Mouse (Mus musculus) forebrain, embryonic 14.5 days (tissue): ENCODE measurements around the gene S100a6. TPM values are rescaled to one million over a fixed set of nuclear protein-coding genes. Genes with fewer than 3 reads are reported as not detected.
A peak's percentile ranks its signal among the peaks of the same experiment; 100 is the strongest.

Source experiments
- ATAC-seq: fragments of 200-750 bp; cut with Nextera tagmentation; 2 replicates; pipeline ENCODE4 v1.8.0; 2017; ENCODE audit warnings: mild to moderate bottlenecking, moderate library complexity
- DNase-seq: peaks from one replicate; pipeline ENCODE4 v3.0.0-alpha.2; 2015; ENCODE audit warnings: low spot score
- H3K27ac ChIP-seq: fragments of 300-500 bp; sonication (generic); 2 replicates; pipeline ENCODE4 v1.5.1; 2014; ENCODE audit warnings: low read depth, mild to moderate bottlenecking, control low read depth, low read length, moderate library complexity
- H3K27me3 ChIP-seq: fragments of 300-500 bp; sonication (generic); replicated peaks from 2 replicates; pipeline ENCODE4 v1.6.1; 2014; ENCODE audit warnings: low read length, control low read depth, mixed read lengths; ENCODE audit not compliant: control insufficient read depth, insufficient read depth
- H3K36me3 ChIP-seq: fragments of 300-500 bp; sonication (generic); 2 replicates; pipeline ENCODE4 v1.6.1; 2014; ENCODE audit warnings: low read length, control low read depth; ENCODE audit not compliant: control insufficient read depth, insufficient read depth
- H3K4me1 ChIP-seq: fragments of 300-500 bp; sonication (generic); 2 replicates; pipeline ENCODE4 v1.6.1; 2014; ENCODE audit warnings: antibody characterized with exemption, low read length, control low read depth; ENCODE audit not compliant: control insufficient read depth, insufficient read depth
- H3K4me2 ChIP-seq: fragments of 300-500 bp; sonication (generic); 2 replicates; pipeline ENCODE4 v1.6.1; 2014; ENCODE audit warnings: mild to moderate bottlenecking, control low read depth, low read length
- H3K4me3 ChIP-seq: fragments of 300-500 bp; sonication (generic); 2 replicates; pipeline ENCODE4 v1.5.1; 2014; ENCODE audit warnings: low read depth, low read length, control low read depth
- H3K9ac ChIP-seq: fragments of 300-500 bp; sonication (generic); 2 replicates; pipeline ENCODE4 v1.6.1; 2014; ENCODE audit warnings: mild to moderate bottlenecking, low read length, control low read depth, moderate library complexity
- H3K9me3 ChIP-seq: fragments of 300-500 bp; sonication (generic); replicated peaks from 2 replicates; pipeline ENCODE4 v1.6.1; 2016; ENCODE audit warnings: low read length, control low read depth, mixed read lengths; ENCODE audit not compliant: control insufficient read depth
- WGBS: fragments of 180-500 bp; shearing (Covaris S2); extraction: QIAGEN DNeasy Blood & Tissue Kit; methylation state at CpG from one replicate; pipeline ENCODE4 v1.1.7; 2014; 5-methylcytosine and 5-hydroxymethylcytosine counted together
- polyA plus RNA-seq: library from polyadenylated mRNA; unstranded; fragments of >200 nt; fragmentation: Nextera tagmentation; extraction: Ambion mirVana; gene quantifications from 2 replicates; pipeline ENCODE4 v1.2.1, GENCODE M21; 2014

The S100a6 gene
- 19.6 and 22.8 TPM in 2 replicates for polyA plus RNA-seq

DNA sequence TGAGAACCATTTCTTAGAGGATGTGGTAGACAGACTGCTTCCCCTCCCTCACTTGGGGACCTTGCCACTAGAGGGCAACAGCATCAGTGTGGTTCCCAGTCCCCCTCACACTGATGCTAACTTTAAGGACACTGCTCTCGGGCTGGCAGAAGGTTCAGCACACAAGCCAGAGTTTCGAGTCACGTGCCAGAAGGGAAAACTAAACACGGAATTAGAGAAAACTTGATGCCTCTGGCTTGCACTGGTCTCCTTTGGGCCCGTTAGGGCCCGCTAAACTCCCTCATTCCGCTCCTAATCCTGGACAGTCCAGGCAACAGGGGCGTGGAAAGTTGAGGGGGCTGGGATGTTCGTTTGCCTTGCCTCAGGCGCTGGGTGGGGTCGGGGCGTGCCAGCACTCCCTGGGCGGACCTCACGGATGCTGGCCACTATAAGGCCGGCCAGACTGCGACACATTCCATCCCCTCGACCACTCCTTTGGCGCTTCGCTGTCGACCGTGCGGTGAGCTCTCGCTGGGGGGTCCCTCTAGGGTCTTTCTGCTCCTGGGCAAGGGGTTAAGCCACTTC lies at the start of gene S100a6:
TSS of gene S100a6 (plus strand) at position 155 of the 564 bp plus-strand sequence.
- Histone ChIP-seq H3K4me3 (peak within 1 kb of the TSS; percentile 24), H3K9ac (peak within 1 kb of the TSS; percentile 29; the same call in 1 of the 2 replicates), H3K27me3 (no peaks in the 10 kb centered on the region), H3K4me2 (peak within 1 kb of the TSS; percentile 58), H3K9me3 (no peaks in the 10 kb centered on the region), H3K4me1 (peaks cover 5% of the 10 kb centered on the region), H3K36me3 (no peaks in the 10 kb centered on the region), H3K27ac (no peak within 1 kb of the TSS)
- ATAC-seq (peak; percentile 78), DNase-seq (peak; percentile 73)
- WGBS, result under 1% methylated on average over 23 of the region's 23 CpGs

DNA sequence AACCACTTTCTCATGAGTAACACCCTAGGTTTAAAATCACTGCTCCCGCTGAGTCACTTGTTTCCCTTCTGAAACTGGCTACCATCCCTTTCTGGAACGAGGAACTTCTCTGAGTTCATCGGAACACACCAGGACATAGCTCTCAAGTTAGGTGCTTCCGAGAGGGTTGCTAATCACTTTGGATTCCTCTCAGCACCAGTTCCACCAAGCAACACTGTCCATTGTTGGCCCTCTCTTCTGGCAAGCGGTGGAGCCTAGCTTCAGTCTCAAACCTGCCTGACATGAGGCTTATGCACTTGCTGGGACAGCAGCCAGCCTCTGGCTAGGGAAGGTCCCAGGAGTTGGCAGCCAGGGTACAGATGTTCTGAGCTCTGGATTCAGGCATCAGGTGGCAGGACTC lies 38.0 kb upstream of the S100a6 start:
- Histone ChIP-seq H3K4me3 (no peak overlapping the region), H3K9me3 (no peaks in the 10 kb centered on the region), H3K27ac (no peak overlapping the region), H3K9ac (no peak overlapping the region), H3K36me3 (no peaks in the 10 kb centered on the region), H3K27me3 (no peaks in the 10 kb centered on the region), H3K4me2 (no peak overlapping the region), H3K4me1 (no peaks in the 10 kb centered on the region)
- DNase-seq, result no peak
- 82% methylated on average over 5 of the region's 5 CpGs for whole genome bisulfite sequencing
- no peak for ATAC-seq

GRCm38 (mm10) chr3:90575320-90575719 lies 37.4 kb upstream of the S100a6 start:
- H3K27ac ChIP-seq, result no peak overlapping the region
- H3K27me3 ChIP-seq, result no peaks in the 10 kb centered on the region
- H3K9ac ChIP-seq, result no peak overlapping the region
- H3K4me2 ChIP-seq, result no peak overlapping the region
- DNase-seq, result no peak
- no peaks in the 10 kb centered on the region for H3K36me3 ChIP-seq
- no peaks in the 10 kb centered on the region for H3K9me3 ChIP-seq
- H3K4me3 ChIP-seq, result no peak overlapping the region
- WGBS, result 88% methylated on average over 3 of the region's 3 CpGs
- ATAC-seq, result no peak
- H3K4me1 ChIP-seq, result no peaks in the 10 kb centered on the region

DNA sequence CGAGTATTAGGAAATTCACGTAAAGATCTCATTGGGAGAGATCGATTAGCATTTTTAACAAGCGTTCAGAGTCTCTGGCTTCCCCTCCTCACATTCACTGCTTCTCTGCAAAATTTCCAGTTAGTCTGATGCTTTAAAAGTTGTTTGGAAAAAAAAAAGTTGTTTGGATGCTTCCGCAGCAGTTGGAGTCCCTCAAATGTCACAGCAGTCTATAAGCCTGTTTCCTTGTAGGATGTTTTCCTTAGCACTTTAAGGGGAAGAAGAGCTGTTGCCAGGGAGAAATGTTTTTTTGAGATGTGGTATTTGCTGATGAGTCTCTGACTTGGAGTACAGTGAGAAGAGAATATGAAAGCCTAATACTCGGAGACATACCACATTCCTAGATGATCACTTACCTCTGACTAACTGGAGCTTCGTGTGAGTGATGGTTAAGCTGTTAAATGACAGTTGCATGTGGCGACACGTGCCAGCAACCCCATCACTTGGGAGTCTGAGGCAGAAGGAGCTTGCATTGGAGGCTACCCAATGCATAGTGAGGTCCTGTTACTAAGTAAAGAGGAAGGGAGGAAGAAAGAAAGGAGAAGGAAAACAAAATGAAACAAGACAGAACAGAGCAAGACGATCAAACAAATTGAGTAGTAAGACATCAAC lies 36.2 kb upstream of the S100a6 start:
- Histone ChIP-seq H3K4me3 (no peak overlapping the region), H3K36me3 (no peaks in the 10 kb centered on the region), H3K4me2 (no peak overlapping the region), H3K9me3 (no peaks in the 10 kb centered on the region), H3K4me1 (no peaks in the 10 kb centered on the region), H3K9ac (no peak overlapping the region), H3K27me3 (no peaks in the 10 kb centered on the region), H3K27ac (no peak overlapping the region)
- DNase-seq (no peak), ATAC-seq (no peak)
- WGBS, result 75% methylated on average over 10 of the region's 10 CpGs

- 85% methylated on average over 7 of the region's 7 CpGs for WGBS
- DNase-seq (no peak), ATAC-seq (no peak)
- no peaks in the 10 kb centered on the region for H3K27me3 ChIP-seq
- H3K9me3 ChIP-seq, result no peaks in the 10 kb centered on the region
- no peak overlapping the region for H3K4me2 ChIP-seq
- H3K4me1 ChIP-seq, result no peaks in the 10 kb centered on the region
- H3K9ac ChIP-seq, result no peak overlapping the region
- H3K36me3 ChIP-seq, result no peaks in the 10 kb centered on the region
- no peak overlapping the region for H3K4me3 ChIP-seq
- no peak overlapping the region for H3K27ac ChIP-seq
These were observed 33.2 kb upstream of the S100a6 start for GRCm38 (mm10) chr3:90579433-90579832.

DNA sequence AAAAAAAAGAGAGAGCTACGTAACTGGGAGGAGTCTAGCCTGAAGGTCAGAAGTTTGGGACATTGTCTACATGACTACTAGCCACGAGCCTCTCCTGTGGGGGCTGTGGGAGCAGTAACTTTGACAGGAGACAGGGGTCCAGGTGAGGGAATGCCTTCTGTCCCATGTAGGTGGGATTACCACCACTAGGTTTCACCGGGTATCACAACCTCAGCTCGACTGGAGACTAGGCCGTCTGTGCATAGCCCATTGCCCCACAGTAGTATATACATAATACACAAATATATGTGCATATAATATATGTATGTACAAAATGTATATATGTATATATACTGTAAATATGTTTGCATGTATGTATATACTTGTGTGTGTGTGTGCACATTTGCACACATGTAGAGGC lies 31.5 kb upstream of the S100a6 start:
- no peak for ATAC-seq
- H3K36me3 ChIP-seq, result no peaks in the 10 kb centered on the region
- H3K9ac ChIP-seq, result no peak overlapping the region
- no peak overlapping the region for H3K4me3 ChIP-seq
- no peak for DNase-seq
- no peak overlapping the region for H3K4me2 ChIP-seq
- H3K4me1 ChIP-seq, result no peaks in the 10 kb centered on the region
- 93% methylated on average over 5 of the region's 5 CpGs for WGBS
- no peaks in the 10 kb centered on the region for H3K9me3 ChIP-seq
- H3K27me3 ChIP-seq, result no peaks in the 10 kb centered on the region
- no peak overlapping the region for H3K27ac ChIP-seq

- Histone ChIP-seq H3K4me2 (no peak overlapping the region), H3K4me3 (no peak overlapping the region), H3K4me1 (no peaks in the 10 kb centered on the region), H3K36me3 (no peaks in the 10 kb centered on the region), H3K27me3 (no peaks in the 10 kb centered on the region), H3K9ac (no peak overlapping the region), H3K27ac (no peak overlapping the region), H3K9me3 (no peaks in the 10 kb centered on the region)
- ATAC-seq, result no peak
- DNase-seq, result no peak
- WGBS, result 95% methylated on average over 1 of the region's 1 CpGs
These were observed 30.5 kb upstream of the S100a6 start for GRCm38 (mm10) chr3:90582156-90582555.

DNA sequence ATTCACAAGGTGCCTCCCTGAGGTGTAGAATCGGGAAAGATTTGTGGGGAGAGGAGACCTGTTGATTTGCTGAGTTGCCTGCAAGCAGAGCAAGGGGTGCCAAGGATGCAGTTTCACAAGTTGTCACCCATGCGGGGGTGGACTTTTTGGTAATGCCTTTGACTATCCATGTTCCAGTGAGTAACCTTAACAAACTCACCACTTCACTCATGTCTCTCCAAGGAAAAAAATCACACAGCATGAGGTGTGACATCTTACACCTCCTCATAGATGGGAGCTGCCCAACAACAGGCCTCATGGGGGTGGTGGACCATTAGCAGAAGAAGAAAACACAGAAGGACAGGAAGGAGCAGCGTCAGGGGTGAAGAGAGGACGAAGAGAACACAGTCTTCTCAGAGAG lies 30.1 kb upstream of the S100a6 start:
- Histone ChIP-seq H3K9ac (no peak overlapping the region), H3K4me3 (no peak overlapping the region), H3K27me3 (no peaks in the 10 kb centered on the region), H3K4me1 (no peaks in the 10 kb centered on the region), H3K9me3 (no peaks in the 10 kb centered on the region), H3K27ac (no peak overlapping the region), H3K36me3 (no peaks in the 10 kb centered on the region), H3K4me2 (no peak overlapping the region)
- DNase-seq, result no peak
- no peak for ATAC-seq
- WGBS, result 94% methylated on average over 4 of the region's 4 CpGs

DNA sequence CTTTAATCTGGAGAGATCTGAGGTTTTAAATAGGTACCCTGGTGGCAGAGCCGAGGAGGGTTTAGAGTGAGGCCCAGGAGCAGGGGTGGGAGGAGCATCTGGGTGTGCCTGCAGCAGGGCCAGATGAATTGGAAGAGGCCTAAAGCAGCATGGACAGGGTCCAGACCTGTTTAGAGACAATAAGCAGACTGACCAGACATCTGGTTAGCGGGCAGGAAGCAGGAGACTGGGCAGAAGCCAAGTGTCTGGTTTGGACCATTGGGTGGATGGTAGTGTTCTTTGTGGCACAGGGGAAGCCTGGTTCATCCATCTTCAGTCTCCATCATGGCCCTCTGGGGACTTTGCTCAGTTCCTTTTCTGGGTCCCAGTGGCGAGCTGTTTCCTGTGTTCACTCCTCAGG lies 28.8 kb upstream of the S100a6 start:
- WGBS, result 54% methylated on average over 3 of the region's 3 CpGs
- Histone ChIP-seq H3K4me1 (no peaks in the 10 kb centered on the region), H3K4me3 (no peak overlapping the region), H3K9me3 (no peaks in the 10 kb centered on the region), H3K27me3 (no peaks in the 10 kb centered on the region), H3K36me3 (no peaks in the 10 kb centered on the region), H3K9ac (no peak overlapping the region), H3K4me2 (no peak overlapping the region), H3K27ac (no peak overlapping the region)
- DNase-seq (no peak), ATAC-seq (no peak)
